Mouse (Mus musculus) cerebellum, postnatal 36 days (tissue): ENCODE data around the gene Map4.

Source experiments
- DNase-seq, 2 experiments: peaks; one replicate each; pipeline ENCODE4 v3.0.0; 2021 to 2022; ENCODE audit warnings: mixed read lengths in 2 of 2

Map4 gene

GRCm38 (mm10) chr9:110019224-110019623 is 88.0 kb downstream of the Map4 start:
- DNase-seq: no peak

GRCm38 (mm10) chr9:110020405-110020804 is 89.1 kb downstream of the Map4 start:
- peak; percentile 35 to 47 for DNase-seq

- no peak for DNase-seq
Observed at GRCm38 (mm10) chr9:110021463-110021862, 90.2 kb downstream of the Map4 start.

- DNase-seq: no peak
Observed at GRCm38 (mm10) chr9:110022151-110022550, 90.9 kb downstream of the Map4 start.

- DNase-seq: no peak
Observed at GRCm38 (mm10) chr9:110035091-110035490, 103.8 kb downstream of the Map4 start.

- DNase-seq: no peak
Observed at GRCm38 (mm10) chr9:110037895-110038294, 106.6 kb downstream of the Map4 start.

GRCm38 (mm10) chr9:110038485-110038884 is 107.2 kb downstream of the Map4 start:
- no peak for DNase-seq

GRCm38 (mm10) chr9:110044373-110044772 is 113.1 kb downstream of the Map4 start:
- DNase-seq: no peak

GRCm38 (mm10) chr9:110045763-110046377 is 114.6 kb downstream of the Map4 start:
- no peak for DNase-seq

- DNase-seq: no peak
Observed at GRCm38 (mm10) chr9:110047260-110047659, 116.0 kb downstream of the Map4 start.

GRCm38 (mm10) chr9:110047857-110048256 is 116.6 kb downstream of the Map4 start:
- DNase-seq: no peak

GRCm38 (mm10) chr9:110051184-110051583 is 119.9 kb downstream of the Map4 start:
- no peak for DNase-seq

GRCm38 (mm10) chr9:110051869-110052661 is 120.8 kb downstream of the Map4 start:
- peak; percentile 77 to 79 for DNase-seq

GRCm38 (mm10) chr9:110052951-110053304 is 121.7 kb downstream of the Map4 start:
- peak in 1 of 2 experiments; percentile 65 for DNase-seq

- DNase-seq: peak; percentile 72 to 84
Observed at GRCm38 (mm10) chr9:110053305-110054079, 122.2 kb downstream of the Map4 start.

GRCm38 (mm10) chr9:110054080-110054421 is 122.8 kb downstream of the Map4 start:
- DNase-seq: no peak

GRCm38 (mm10) chr9:110054781-110055180 is 123.5 kb downstream of the Map4 start:
- peak in 1 of 2 experiments; percentile 33 for DNase-seq

- DNase-seq: no peak
Observed at GRCm38 (mm10) chr9:110057200-110057599, 125.9 kb downstream of the Map4 start.

GRCm38 (mm10) chr9:110060761-110061160 is 129.5 kb downstream of the Map4 start:
- DNase-seq: no peak

- DNase-seq: peak in 1 of 2 experiments; percentile 46
Observed at GRCm38 (mm10) chr9:110062405-110062804, 131.1 kb downstream of the Map4 start.

GRCm38 (mm10) chr9:110062861-110063260 is 131.6 kb downstream of the Map4 start:
- no peak for DNase-seq

GRCm38 (mm10) chr9:110064641-110065040 is 133.4 kb downstream of the Map4 start:
- no peak for DNase-seq

GRCm38 (mm10) chr9:110068745-110069144 is 137.5 kb downstream of the Map4 start:
- DNase-seq: no peak

GRCm38 (mm10) chr9:110070358-110070757 is 139.1 kb downstream of the Map4 start:
- DNase-seq: peak; percentile 85
